Mouse (Mus musculus) regulatory T cell (primary cell): ENCODE results near the gene Magi1.

Experiments
- in situ Hi-C: fragments of 300-600 bp; cut with MboI, MseI; formaldehyde crosslinking; loops from one replicate; pipeline ENCODE4 v1.15.1; 2025; ENCODE audit warnings: high pct_unique_total_duplicates

The Magi1 gene

GRCm38 (mm10) chr6:94159256-94159655 is 124.5 kb downstream of the Magi1 start:
- in situ Hi-C loops = no loop called here

GRCm38 (mm10) chr6:94158119-94158848 is 125.4 kb downstream of the Magi1 start:
- in situ Hi-C loops = no loop called here

- in situ Hi-C loops = no loop called here
These were observed 127.7 kb downstream of the Magi1 start for GRCm38 (mm10) chr6:94155996-94156395.

- in situ Hi-C loops = no loop called here
These were observed 128.7 kb downstream of the Magi1 start for GRCm38 (mm10) chr6:94154854-94155601.

GRCm38 (mm10) chr6:94152881-94153280 is 130.8 kb downstream of the Magi1 start:
- in situ Hi-C loops = no loop called here

- in situ Hi-C loops = no loop called here
These were observed 132.8 kb downstream of the Magi1 start for GRCm38 (mm10) chr6:94150876-94151275.

GRCm38 (mm10) chr6:94149800-94150199 is 133.9 kb downstream of the Magi1 start:
- in situ Hi-C loops = no loop called here

- in situ Hi-C loops = no loop called here
These were observed 137.6 kb downstream of the Magi1 start for GRCm38 (mm10) chr6:94146206-94146493.

GRCm38 (mm10) chr6:94145430-94146205 is 138.1 kb downstream of the Magi1 start:
- in situ Hi-C loops = no loop called here

GRCm38 (mm10) chr6:94142493-94142892 is 141.2 kb downstream of the Magi1 start:
- in situ Hi-C loops = no loop called here

- in situ Hi-C loops = no loop called here
These were observed 142.2 kb downstream of the Magi1 start for GRCm38 (mm10) chr6:94141496-94141895.

- in situ Hi-C loops = no loop called here
These were observed 143.7 kb downstream of the Magi1 start for GRCm38 (mm10) chr6:94139952-94140414.

GRCm38 (mm10) chr6:94136693-94137092 is 147.0 kb downstream of the Magi1 start:
- in situ Hi-C loops = no loop called here

- in situ Hi-C loops = no loop called here
These were observed 149.6 kb downstream of the Magi1 start for GRCm38 (mm10) chr6:94134159-94134558.

- in situ Hi-C loops = no loop called here
These were observed 151.7 kb downstream of the Magi1 start for GRCm38 (mm10) chr6:94131999-94132398.

GRCm38 (mm10) chr6:94130389-94130788 is 153.3 kb downstream of the Magi1 start:
- in situ Hi-C loops = no loop called here

GRCm38 (mm10) chr6:94126763-94127162 is 157.0 kb downstream of the Magi1 start:
- in situ Hi-C loops = no loop called here

GRCm38 (mm10) chr6:94125144-94125543 is 158.6 kb downstream of the Magi1 start:
- in situ Hi-C loops = no loop called here

- in situ Hi-C loops = no loop called here
These were observed 159.4 kb downstream of the Magi1 start for GRCm38 (mm10) chr6:94124279-94124678.

GRCm38 (mm10) chr6:94122566-94123150 is 161.1 kb downstream of the Magi1 start:
- in situ Hi-C loops = no loop called here

- in situ Hi-C loops = no loop called here
These were observed 162.2 kb downstream of the Magi1 start for GRCm38 (mm10) chr6:94121488-94121887.
